Mouse (Mus musculus) limb, embryonic 13.5 days (tissue): ENCODE results near the gene Adgre5. TPM values are rescaled to one million over a fixed set of nuclear protein-coding genes. Genes with fewer than 3 reads are reported as not detected.

Source experiments
- ATAC-seq: fragments of 200-750 bp; cut with Nextera tagmentation; 2 replicates; pipeline ENCODE4 v1.8.0; 2017; ENCODE audit warnings: low read depth, moderate number of reproducible peaks, moderate TSS enrichment; ENCODE audit not compliant: low FRiP score
- H3K27ac ChIP-seq: fragments of 300-500 bp; sonication (generic); 2 replicates; pipeline ENCODE4 v1.5.1; 2015; ENCODE audit warnings: inconsistent platforms, mild to moderate bottlenecking, moderate library complexity
- H3K27me3 ChIP-seq: fragments of 300-500 bp; sonication (generic); 2 replicates; pipeline ENCODE4 v1.6.1; 2015; ENCODE audit warnings: mild to moderate bottlenecking, inconsistent platforms
- H3K36me3 ChIP-seq: fragments of 300-500 bp; sonication (generic); 2 replicates; pipeline ENCODE4 v1.6.1; 2015; ENCODE audit warnings: inconsistent platforms, mild to moderate bottlenecking, moderate library complexity
- H3K4me1 ChIP-seq: fragments of 300-500 bp; sonication (generic); 2 replicates; pipeline ENCODE4 v1.6.1; 2015; ENCODE audit warnings: inconsistent platforms
- H3K4me2 ChIP-seq: fragments of 300-500 bp; sonication (generic); replicated peaks from 2 replicates; pipeline ENCODE4 v1.6.1; 2015; ENCODE audit warnings: inconsistent platforms, mild to moderate bottlenecking, moderate library complexity
- H3K4me3 ChIP-seq: fragments of 300-500 bp; sonication (generic); 2 replicates; pipeline ENCODE4 v1.5.1; 2015; ENCODE audit warnings: moderate library complexity, mild to moderate bottlenecking, inconsistent platforms
- H3K9ac ChIP-seq: fragments of 300-500 bp; sonication (generic); 2 replicates; pipeline ENCODE4 v1.6.1; 2015; ENCODE audit warnings: mild to moderate bottlenecking, inconsistent platforms
- H3K9me3 ChIP-seq: fragments of 300-500 bp; sonication (generic); 2 replicates; pipeline ENCODE4 v1.6.1; 2016; ENCODE audit warnings: inconsistent platforms
- WGBS: fragments of 180-500 bp; shearing (Covaris S2); methylation state at CpG from one replicate; pipeline ENCODE4 v1.1.7; 2015; 5-methylcytosine and 5-hydroxymethylcytosine counted together
- polyA plus RNA-seq: library from polyadenylated mRNA; unstranded; fragments of >200 nt; fragmentation: Nextera tagmentation; extraction: Ambion mirVana; gene quantifications from 2 replicates; pipeline ENCODE4 v1.2.1, GENCODE M21; 2015

Adgre5 gene
- polyA plus RNA-seq, 1 experiment from 2014 or later = 39.8 TPM

- H3K9ac ChIP-seq = no peak overlapping the region
- no peak overlapping the region for H3K4me2 ChIP-seq
- peaks cover 6% of the 10 kb centered on the region; the same call in 1 of the 2 replicates for H3K4me1 ChIP-seq
- H3K4me3 ChIP-seq = no peak overlapping the region
- H3K27me3 ChIP-seq = no peaks in the 10 kb centered on the region
- H3K9me3 ChIP-seq = 0 out of 2 replicates have a peak, but pooled peaks cover 6% of the 10 kb centered on the region
- no peak for ATAC-seq
- no peaks in the 10 kb centered on the region for H3K36me3 ChIP-seq
- no peak overlapping the region for H3K27ac ChIP-seq
- WGBS = 70% methylated on average over 2 of the region's 2 CpGs
Observed at GRCm38 (mm10) chr8:83770669-83771068, 29.5 kb upstream of the Adgre5 start.

- 0 out of 2 replicates have a peak, but pooled peaks cover 6% of the 10 kb centered on the region for H3K9me3 ChIP-seq
- no peaks in the 10 kb centered on the region for H3K27me3 ChIP-seq
- H3K9ac ChIP-seq = no peak overlapping the region
- peaks cover 6% of the 10 kb centered on the region; the same call in 1 of the 2 replicates for H3K4me1 ChIP-seq
- no peak overlapping the region for H3K4me3 ChIP-seq
- ATAC-seq = no peak
- no peak overlapping the region for H3K4me2 ChIP-seq
- WGBS = 69% methylated on average over 7 of the region's 7 CpGs
- no peak overlapping the region for H3K27ac ChIP-seq
- H3K36me3 ChIP-seq = no peaks in the 10 kb centered on the region
Observed at GRCm38 (mm10) chr8:83769720-83770119, 28.6 kb upstream of the Adgre5 start.

GRCm38 (mm10) chr8:83768526-83768925 lies 27.4 kb upstream of the Adgre5 start:
- 52% methylated on average over 5 of the region's 5 CpGs for WGBS

GRCm38 (mm10) chr8:83767442-83767841 lies 26.3 kb upstream of the Adgre5 start:
- no peak for ATAC-seq
- 92% methylated on average over 4 of the region's 4 CpGs for WGBS
- Histone ChIP-seq H3K9me3 (0 out of 2 replicates have a peak, but pooled peaks cover 6% of the 10 kb centered on the region), H3K27ac (no peak overlapping the region), H3K4me1 (peaks cover under 1% of the 10 kb centered on the region; the same call in 1 of the 2 replicates), H3K27me3 (no peaks in the 10 kb centered on the region), H3K4me2 (no peak overlapping the region), H3K4me3 (no peak overlapping the region), H3K9ac (no peak overlapping the region), H3K36me3 (no peaks in the 10 kb centered on the region)

More at GRCm38 (mm10) chr8:83768526-83768925, 27.4 kb upstream of the Adgre5 start:
- H3K36me3 ChIP-seq = no peaks in the 10 kb centered on the region
- H3K4me1 ChIP-seq = peaks cover 6% of the 10 kb centered on the region; the same call in 1 of the 2 replicates
- no peak overlapping the region for H3K4me3 ChIP-seq
- H3K27me3 ChIP-seq = no peaks in the 10 kb centered on the region
- no peak overlapping the region for H3K27ac ChIP-seq
- no peak overlapping the region for H3K4me2 ChIP-seq
- ATAC-seq = no peak
- 0 out of 2 replicates have a peak, but pooled peaks cover 6% of the 10 kb centered on the region for H3K9me3 ChIP-seq
- H3K9ac ChIP-seq = no peak overlapping the region

GRCm38 (mm10) chr8:83765663-83766062 lies 24.5 kb upstream of the Adgre5 start:
- Histone ChIP-seq H3K9ac (no peak overlapping the region), H3K4me2 (no peak overlapping the region), H3K27ac (no peak overlapping the region), H3K4me3 (no peak overlapping the region), H3K9me3 (0 out of 2 replicates have a peak, but pooled peaks cover 6% of the 10 kb centered on the region), H3K27me3 (no peaks in the 10 kb centered on the region), H3K36me3 (no peaks in the 10 kb centered on the region), H3K4me1 (no peaks in the 10 kb centered on the region)
- ATAC-seq = no peak

GRCm38 (mm10) chr8:83764717-83765116 lies 23.6 kb upstream of the Adgre5 start:
- 86% methylated on average over 2 of the region's 2 CpGs for WGBS
- no peaks in the 10 kb centered on the region for H3K27me3 ChIP-seq
- no peak for ATAC-seq
- H3K4me3 ChIP-seq = no peak overlapping the region
- no peaks in the 10 kb centered on the region for H3K4me1 ChIP-seq
- no peak overlapping the region for H3K9ac ChIP-seq
- H3K4me2 ChIP-seq = no peak overlapping the region
- H3K36me3 ChIP-seq = no peaks in the 10 kb centered on the region
- H3K9me3 ChIP-seq = 0 out of 2 replicates have a peak, but pooled peaks cover 6% of the 10 kb centered on the region
- no peak overlapping the region for H3K27ac ChIP-seq

- Histone ChIP-seq H3K27me3 (no peaks in the 10 kb centered on the region), H3K4me3 (no peak overlapping the region), H3K9me3 (0 out of 2 replicates have a peak, but pooled peaks cover 6% of the 10 kb centered on the region), H3K4me1 (no peaks in the 10 kb centered on the region), H3K9ac (no peak overlapping the region), H3K4me2 (no peak overlapping the region), H3K27ac (no peak overlapping the region), H3K36me3 (no peaks in the 10 kb centered on the region)
- no peak for ATAC-seq
- 93% methylated on average over 8 of the region's 8 CpGs for WGBS
Observed at GRCm38 (mm10) chr8:83764116-83764515, 23.0 kb upstream of the Adgre5 start.

- H3K9ac ChIP-seq = no peak overlapping the region
- ATAC-seq = no peak
- H3K27me3 ChIP-seq = no peaks in the 10 kb centered on the region
- H3K4me3 ChIP-seq = no peak overlapping the region
- no peaks in the 10 kb centered on the region for H3K36me3 ChIP-seq
- H3K27ac ChIP-seq = no peak overlapping the region
- 71% methylated on average over 2 of the region's 2 CpGs for WGBS
- H3K4me1 ChIP-seq = no peaks in the 10 kb centered on the region
- H3K9me3 ChIP-seq = no peaks in the 10 kb centered on the region
- H3K4me2 ChIP-seq = no peak overlapping the region
Observed at GRCm38 (mm10) chr8:83759231-83759759, 18.2 kb upstream of the Adgre5 start.

GRCm38 (mm10) chr8:83758298-83758697 lies 17.2 kb upstream of the Adgre5 start:
- no peaks in the 10 kb centered on the region for H3K4me1 ChIP-seq
- no peak overlapping the region for H3K4me3 ChIP-seq
- H3K27ac ChIP-seq = no peak overlapping the region
- no peak overlapping the region for H3K9ac ChIP-seq
- ATAC-seq = no peak
- WGBS = 53% methylated on average over 5 of the region's 5 CpGs
- no peak overlapping the region for H3K4me2 ChIP-seq
- no peaks in the 10 kb centered on the region for H3K27me3 ChIP-seq
- no peaks in the 10 kb centered on the region for H3K36me3 ChIP-seq
- no peaks in the 10 kb centered on the region for H3K9me3 ChIP-seq

- H3K9ac ChIP-seq = no peak overlapping the region
- ATAC-seq = no peak
- 80% methylated on average over 6 of the region's 6 CpGs for WGBS
Observed at GRCm38 (mm10) chr8:83757084-83757607, 16.0 kb upstream of the Adgre5 start.

GRCm38 (mm10) chr8:83756273-83756672 lies 15.1 kb upstream of the Adgre5 start:
- 98% methylated on average over 3 of the region's 3 CpGs for WGBS
- no peak for ATAC-seq
- Histone ChIP-seq H3K36me3 (no peaks in the 10 kb centered on the region), H3K4me1 (no peaks in the 10 kb centered on the region), H3K4me3 (no peak overlapping the region), H3K27me3 (no peaks in the 10 kb centered on the region), H3K27ac (no peak overlapping the region), H3K9me3 (no peaks in the 10 kb centered on the region), H3K9ac (no peak overlapping the region), H3K4me2 (no peak overlapping the region)

More at GRCm38 (mm10) chr8:83757084-83757607, 16.0 kb upstream of the Adgre5 start:
- Histone ChIP-seq H3K4me1 (no peaks in the 10 kb centered on the region), H3K9me3 (no peaks in the 10 kb centered on the region), H3K27me3 (no peaks in the 10 kb centered on the region), H3K36me3 (no peaks in the 10 kb centered on the region), H3K4me3 (no peak overlapping the region), H3K4me2 (no peak overlapping the region), H3K27ac (no peak overlapping the region)

- Histone ChIP-seq H3K9ac (no peak overlapping the region), H3K4me3 (no peak overlapping the region), H3K27ac (no peak overlapping the region), H3K4me1 (no peaks in the 10 kb centered on the region), H3K27me3 (peaks cover 4% of the 10 kb centered on the region; the same call in 1 of the 2 replicates), H3K4me2 (no peak overlapping the region), H3K36me3 (no peaks in the 10 kb centered on the region), H3K9me3 (no peaks in the 10 kb centered on the region)
- no peak for ATAC-seq
- WGBS = 53% methylated on average over 3 of the region's 3 CpGs
Observed at GRCm38 (mm10) chr8:83754149-83754548, 13.0 kb upstream of the Adgre5 start.

- Histone ChIP-seq H3K36me3 (no peaks in the 10 kb centered on the region), H3K4me3 (no peak overlapping the region), H3K9me3 (no peaks in the 10 kb centered on the region), H3K27ac (no peak overlapping the region; the same call in 1 of the 2 replicates), H3K4me2 (no peak overlapping the region), H3K9ac (no peak overlapping the region), H3K27me3 (peaks cover 39% of the 10 kb centered on the region), H3K4me1 (peaks cover 17% of the 10 kb centered on the region)
- ATAC-seq = no peak
- 87% methylated on average over 9 of the region's 9 CpGs for WGBS
Observed at GRCm38 (mm10) chr8:83749265-83749664, 8.1 kb upstream of the Adgre5 start.
